12 mouse cellular contexts compared by ENCODE assay signal in the genomic region with DNA sequence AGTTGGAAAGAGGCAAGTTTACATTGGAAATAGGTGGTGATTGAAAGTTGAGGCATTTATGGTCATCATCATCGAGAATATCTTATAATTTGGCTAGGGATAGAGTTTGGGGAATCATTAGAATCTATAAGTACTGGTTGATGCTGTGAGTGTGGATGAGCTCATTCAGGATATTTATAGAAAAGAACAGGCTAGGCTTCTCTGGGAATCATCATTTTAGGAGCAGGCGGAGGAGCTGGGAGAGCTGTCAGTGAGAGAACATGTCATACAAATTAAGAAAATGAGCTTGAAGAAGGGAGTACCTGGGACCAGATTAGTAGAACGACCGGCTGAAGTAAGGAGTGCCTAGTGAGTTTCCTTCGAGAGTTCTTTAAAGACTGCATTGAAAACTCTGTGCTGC.
"Had no signal": no experiment of that assay in that cellular context is flagged by ENCODE, and none has a peak within 500 bp of the region (broad histone marks: within the 10 kb centered on the region; RNA-seq: fewer than 3 reads in every experiment).

No protein-coding gene starts in this region.

- DNase-seq: kidney, postnatal 14 days; kidney, postnatal 4 days; liver, embryonic 13.5 days; lung, adult 2 months; lung, postnatal 14 days; lung, postnatal 4 days; midbrain, embryonic 14.5 days; right cerebral cortex, postnatal 14 days; spleen, adult 18-20 months; thymus, postnatal 25 days had no signal

- H3K9me3 ChIP-seq: liver, embryonic 13.5 days; stomach, embryonic 15.5 days had no signal

- H3K4me2 ChIP-seq: liver, embryonic 13.5 days; midbrain, embryonic 11.5 days; stomach, embryonic 15.5 days had no signal

- H3K27me3 ChIP-seq: liver, embryonic 13.5 days; stomach, embryonic 15.5 days had no signal

- H3K9ac ChIP-seq: liver, embryonic 13.5 days; stomach, embryonic 15.5 days had no signal

- H3K27ac ChIP-seq: liver, embryonic 13.5 days; stomach, embryonic 15.5 days had no signal

- H3K36me3 ChIP-seq: liver, embryonic 13.5 days; stomach, embryonic 15.5 days had no signal

- H3K4me3 ChIP-seq: liver, embryonic 13.5 days; stomach, embryonic 15.5 days had no signal

- H3K4me1 ChIP-seq: stomach, embryonic 15.5 days had no signal
